Mouse (Mus musculus): Measurements from ENCODE around the gene Gm28845. TPM values are rescaled to one million over a fixed set of nuclear protein-coding genes. Genes with fewer than 3 reads are reported as not detected.

Gm28845 gene
- total and polyA plus RNA-seq, 2 experiments from 2014 or later: 0.64 to 2.6 TPM

DNA sequence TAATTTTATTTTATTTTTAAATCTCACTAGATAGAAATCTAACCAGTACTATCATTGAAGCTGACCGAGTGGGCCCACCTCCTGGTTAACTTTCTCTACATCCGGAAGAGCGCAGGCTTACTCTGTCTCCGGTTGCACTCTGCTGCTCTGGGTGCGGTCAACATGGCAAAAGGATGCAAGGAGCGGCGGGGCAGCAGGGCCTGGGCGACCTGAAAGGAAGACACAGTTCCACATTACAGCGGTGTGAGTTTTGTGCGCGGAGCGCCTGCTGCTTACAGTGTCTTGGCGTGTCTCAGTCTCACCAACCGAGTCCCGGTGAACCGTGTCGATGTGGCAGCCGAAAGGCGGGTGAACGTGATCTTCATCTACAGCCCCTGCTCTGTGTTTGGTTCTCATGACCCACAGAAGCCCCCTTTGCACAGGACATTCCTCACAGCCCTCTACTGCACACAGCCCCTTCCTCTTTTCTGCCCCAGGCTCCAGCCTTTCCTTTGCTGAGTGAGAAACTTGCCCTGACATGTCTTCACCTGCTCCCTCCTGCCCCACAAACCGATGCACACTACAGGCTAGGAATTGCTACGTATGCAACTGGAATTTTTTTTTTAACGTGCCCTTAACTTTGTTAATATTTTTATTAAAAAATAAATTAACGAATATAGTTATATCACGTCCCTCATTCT, 9.5 kb downstream of the Gm28845 start:
- H3K4me2 ChIP-seq (ENCODE audit: low read depth, low read length): no peak overlapping the region
- H3K4me3 ChIP-seq (ENCODE audit: low read length): no peak overlapping the region
- no peak overlapping the region for H3K9ac ChIP-seq (replicated peaks; ENCODE audit: low read length)
- DNase-seq (ENCODE audit: low spot score) (no peak), ATAC-seq (no peak)
- H3K27ac ChIP-seq: no peak overlapping the region
- H3K4me1 ChIP-seq (ENCODE audit: insufficient read depth, low read length): no peaks in the 10 kb centered on the region
- no peaks in the 10 kb centered on the region for H3K27me3 ChIP-seq (ENCODE audit: insufficient read depth, low read length)
- no peaks in the 10 kb centered on the region for H3K9me3 ChIP-seq (ENCODE audit: low read length)
- TF ChIP-seq CTCF (IDR thresholded peaks at IDR 0.05; ENCODE audit: low read depth): no peak
- no peaks in the 10 kb centered on the region for H3K36me3 ChIP-seq (ENCODE audit: insufficient read depth, low read length)
- WGBS: 78% methylated on average over 25 of the region's 25 CpGs

DNA sequence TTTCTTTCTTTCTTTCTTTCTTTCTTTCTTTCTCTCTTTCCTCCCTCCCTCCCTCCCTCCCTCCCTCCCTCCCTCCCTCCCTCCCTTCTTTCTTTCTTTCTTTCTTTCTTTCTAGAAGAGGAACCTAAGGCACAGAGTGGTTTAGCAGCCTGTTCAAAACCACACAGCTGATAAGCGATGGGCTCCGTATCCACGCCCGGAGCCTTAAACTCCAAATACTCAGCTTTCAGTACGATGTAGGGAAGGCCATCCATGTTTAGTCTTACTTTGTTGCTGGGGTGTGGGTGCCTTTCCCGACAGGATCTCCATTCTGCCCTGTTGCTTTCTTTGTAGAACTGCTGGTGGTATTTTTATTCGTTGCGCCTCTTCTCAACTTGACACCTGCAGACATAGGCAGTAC, 10.2 kb downstream of the Gm28845 start:
- H3K9ac ChIP-seq (replicated peaks; ENCODE audit: low read length): no peak overlapping the region
- no peaks in the 10 kb centered on the region for H3K27me3 ChIP-seq (ENCODE audit: insufficient read depth, low read length)
- no peak for DNase-seq (ENCODE audit: low spot score)
- H3K4me1 ChIP-seq (ENCODE audit: insufficient read depth, low read length): no peaks in the 10 kb centered on the region
- H3K36me3 ChIP-seq (ENCODE audit: insufficient read depth, low read length): no peaks in the 10 kb centered on the region
- 89% methylated on average over 8 of the region's 8 CpGs for WGBS
- H3K27ac ChIP-seq: no peak overlapping the region
- H3K4me2 ChIP-seq (ENCODE audit: low read depth, low read length): no peak overlapping the region
- no peak for ATAC-seq
- no peaks in the 10 kb centered on the region for H3K9me3 ChIP-seq (ENCODE audit: low read length)
- H3K4me3 ChIP-seq (ENCODE audit: low read length): no peak overlapping the region
- TF ChIP-seq CTCF (IDR thresholded peaks at IDR 0.05; ENCODE audit: low read depth): no peak

DNA sequence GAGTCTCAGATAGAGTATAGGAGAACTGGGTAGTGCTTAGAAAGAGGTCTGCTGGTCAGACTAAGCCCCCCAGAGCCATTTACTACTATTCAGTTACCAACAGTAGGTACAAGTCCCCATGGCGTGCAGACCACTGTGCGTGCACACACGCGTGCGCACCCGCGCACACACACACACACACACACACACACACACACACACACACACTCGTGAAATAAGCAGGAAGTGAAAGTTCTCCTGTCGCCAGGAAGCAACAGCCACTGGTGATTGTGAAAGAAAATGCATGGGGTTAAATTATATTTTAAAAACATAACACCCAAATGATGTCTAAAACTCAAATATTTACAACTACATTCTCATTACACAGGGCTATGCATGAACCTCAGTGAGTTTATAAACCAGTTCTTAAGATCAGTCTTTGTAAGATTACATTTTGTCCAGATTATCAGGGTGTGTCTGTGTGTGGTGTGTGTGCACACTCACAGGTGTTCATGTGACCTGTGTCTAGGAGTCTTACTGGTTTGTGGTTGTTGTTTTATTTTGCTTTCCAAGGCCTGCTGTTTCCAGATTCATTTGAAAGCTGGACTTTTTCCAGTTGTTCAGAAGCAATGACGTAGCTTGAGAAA, 11.6 kb downstream of the Gm28845 start:
- no peaks in the 10 kb centered on the region for H3K36me3 ChIP-seq (ENCODE audit: insufficient read depth, low read length)
- 90% methylated on average over 10 of the region's 10 CpGs for WGBS
- no peaks in the 10 kb centered on the region for H3K9me3 ChIP-seq (ENCODE audit: low read length)
- H3K27me3 ChIP-seq (ENCODE audit: insufficient read depth, low read length): no peaks in the 10 kb centered on the region
- H3K9ac ChIP-seq (replicated peaks; ENCODE audit: low read length): no peak overlapping the region
- H3K4me2 ChIP-seq (ENCODE audit: low read depth, low read length): no peak overlapping the region
- H3K4me1 ChIP-seq (ENCODE audit: insufficient read depth, low read length): no peaks in the 10 kb centered on the region
- ATAC-seq (no peak), DNase-seq (ENCODE audit: low spot score) (no peak)
- TF ChIP-seq CTCF (IDR thresholded peaks at IDR 0.05; ENCODE audit: low read depth): no peak
- no peak overlapping the region for H3K27ac ChIP-seq
- H3K4me3 ChIP-seq (ENCODE audit: low read length): no peak overlapping the region

DNA sequence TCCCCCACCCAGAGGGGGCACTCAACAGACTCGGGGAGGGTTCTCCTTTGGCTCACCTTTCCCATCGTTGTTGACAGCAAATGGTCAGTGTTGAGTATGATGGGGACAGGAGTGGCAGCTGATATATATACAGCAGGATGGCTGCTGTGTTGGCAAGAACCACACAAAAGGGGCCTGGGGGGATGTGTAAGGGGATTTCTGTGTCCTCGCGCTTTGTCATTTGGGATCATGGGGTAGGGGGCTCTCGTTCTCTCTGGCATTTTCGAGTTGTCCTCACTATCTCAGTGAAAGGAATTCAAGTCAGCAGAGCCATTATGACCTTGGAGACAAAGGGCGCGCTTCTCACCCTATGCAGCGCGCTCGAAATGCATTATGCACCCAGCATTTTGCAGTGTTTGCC, 16.1 kb downstream of the Gm28845 start, which contains the start of gene Cryga:
Gene Cryga, minus strand, starts transcription at position 101 of the 400 bp plus-strand sequence.
- H3K36me3 ChIP-seq (ENCODE audit: insufficient read depth, low read length): no peaks in the 10 kb centered on the region
- H3K4me2 ChIP-seq (ENCODE audit: low read depth, low read length): no peak within 1 kb of the TSS
- ATAC-seq (no peak), DNase-seq (ENCODE audit: low spot score) (no peak)
- WGBS: 81% methylated on average over 11 of the region's 11 CpGs
- H3K9ac ChIP-seq (replicated peaks; ENCODE audit: low read length): no peak within 1 kb of the TSS
- no peak within 1 kb of the TSS for H3K4me3 ChIP-seq (ENCODE audit: low read length)
- H3K9me3 ChIP-seq (ENCODE audit: low read length): no peaks in the 10 kb centered on the region
- no peaks in the 10 kb centered on the region for H3K27me3 ChIP-seq (ENCODE audit: insufficient read depth, low read length)
- no peak for TF ChIP-seq CTCF (IDR thresholded peaks at IDR 0.05; ENCODE audit: low read depth)
- H3K27ac ChIP-seq: no peak within 1 kb of the TSS
- H3K4me1 ChIP-seq (ENCODE audit: insufficient read depth, low read length): no peaks in the 10 kb centered on the region

DNA sequence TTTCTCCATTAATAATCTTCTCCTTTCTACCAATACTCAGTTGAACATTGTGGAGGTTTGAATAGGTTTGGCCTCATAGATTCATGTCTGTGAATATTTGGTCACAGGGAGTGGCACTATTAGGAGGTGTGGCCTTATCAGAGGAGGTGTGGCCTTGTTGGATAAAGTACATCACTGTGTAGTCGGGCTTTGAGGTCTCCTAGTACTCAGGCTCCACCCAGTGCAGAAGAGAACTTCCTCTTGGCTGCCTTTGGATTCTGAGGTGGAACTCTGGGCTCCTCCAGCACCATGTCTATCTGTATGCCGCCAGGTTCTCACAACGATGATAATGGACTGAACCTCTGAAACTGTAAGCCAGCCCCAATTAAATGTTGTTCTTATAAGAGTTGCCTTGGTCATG, 22.4 kb downstream of the Gm28845 start:
- no peaks in the 10 kb centered on the region for H3K9me3 ChIP-seq (ENCODE audit: low read length)
- H3K4me3 ChIP-seq (ENCODE audit: low read length): no peak overlapping the region
- no peak overlapping the region for H3K4me2 ChIP-seq (ENCODE audit: low read depth, low read length)
- H3K36me3 ChIP-seq (ENCODE audit: insufficient read depth, low read length): no peaks in the 10 kb centered on the region
- no peak overlapping the region for H3K9ac ChIP-seq (replicated peaks; ENCODE audit: low read length)
- no peaks in the 10 kb centered on the region for H3K4me1 ChIP-seq (ENCODE audit: insufficient read depth, low read length)
- TF ChIP-seq CTCF (IDR thresholded peaks at IDR 0.05; ENCODE audit: low read depth): no peak
- no peak overlapping the region for H3K27ac ChIP-seq
- H3K27me3 ChIP-seq (ENCODE audit: insufficient read depth, low read length): no peaks in the 10 kb centered on the region
- no peak for ATAC-seq
- DNase-seq (ENCODE audit: low spot score): no peak
- WGBS: 83% methylated on average over 3 of the region's 3 CpGs

DNA sequence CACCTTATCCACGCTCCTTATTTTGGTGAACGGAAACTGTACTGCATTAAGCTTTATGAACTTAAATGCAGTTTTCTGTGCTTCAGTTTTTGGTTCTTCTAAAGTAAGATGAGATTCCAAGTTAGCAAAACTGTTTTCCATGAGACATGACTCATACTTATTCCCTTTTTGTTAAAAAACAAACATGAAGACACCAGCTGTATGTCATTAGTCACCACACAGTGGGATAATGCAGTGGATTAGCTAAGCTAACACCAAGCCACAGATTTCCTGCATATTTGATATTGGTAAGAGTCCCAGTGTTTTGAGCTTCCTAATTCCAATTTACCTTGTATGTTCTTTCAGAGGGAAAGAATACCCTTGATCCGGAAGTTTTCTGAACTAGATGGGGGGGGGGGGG, 27.8 kb downstream of the Gm28845 start:
- H3K27me3 ChIP-seq (ENCODE audit: insufficient read depth, low read length): no peaks in the 10 kb centered on the region
- H3K27ac ChIP-seq: no peak overlapping the region
- DNase-seq (ENCODE audit: low spot score) (no peak), ATAC-seq (no peak)
- H3K4me3 ChIP-seq (ENCODE audit: low read length): no peak overlapping the region
- no peaks in the 10 kb centered on the region for H3K36me3 ChIP-seq (ENCODE audit: insufficient read depth, low read length)
- no peak for TF ChIP-seq CTCF (IDR thresholded peaks at IDR 0.05; ENCODE audit: low read depth)
- H3K4me2 ChIP-seq (ENCODE audit: low read depth, low read length): no peak overlapping the region
- H3K4me1 ChIP-seq (ENCODE audit: insufficient read depth, low read length): no peaks in the 10 kb centered on the region
- H3K9ac ChIP-seq (replicated peaks; ENCODE audit: low read length): no peak overlapping the region
- WGBS: 90% methylated on average over 3 of the region's 3 CpGs
- H3K9me3 ChIP-seq (ENCODE audit: low read length): no peaks in the 10 kb centered on the region

DNA sequence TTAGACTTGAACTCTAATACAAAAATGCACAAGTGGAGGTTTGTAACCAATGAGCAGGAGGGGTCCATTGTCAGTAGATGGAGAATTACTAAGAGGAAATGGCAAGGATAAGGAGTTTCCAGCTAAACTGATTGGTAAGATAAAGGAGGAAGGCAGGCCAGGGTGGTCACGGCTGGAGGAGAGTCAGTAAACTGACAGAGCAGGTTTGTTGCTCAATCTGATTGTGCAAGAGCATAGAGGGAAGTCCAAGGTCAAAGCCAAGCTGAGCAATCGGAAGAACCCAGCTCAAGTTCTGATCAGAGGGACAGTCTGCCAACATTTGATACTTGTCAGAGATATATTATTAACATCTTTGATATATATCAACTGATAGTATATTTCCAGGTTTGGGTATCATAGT, 29.0 kb downstream of the Gm28845 start:
- Histone ChIP-seq H3K36me3 (ENCODE audit: insufficient read depth, low read length) (no peaks in the 10 kb centered on the region), H3K27ac (no peak overlapping the region), H3K9ac (replicated peaks; ENCODE audit: low read length) (no peak overlapping the region), H3K4me3 (ENCODE audit: low read length) (no peak overlapping the region), H3K27me3 (ENCODE audit: insufficient read depth, low read length) (no peaks in the 10 kb centered on the region), H3K4me2 (ENCODE audit: low read depth, low read length) (no peak overlapping the region), H3K4me1 (ENCODE audit: insufficient read depth, low read length) (no peaks in the 10 kb centered on the region), H3K9me3 (ENCODE audit: low read length) (no peaks in the 10 kb centered on the region)
- 86% methylated on average over 2 of the region's 2 CpGs for WGBS
- ATAC-seq (no peak), DNase-seq (ENCODE audit: low spot score) (no peak)
- no peak for TF ChIP-seq CTCF (IDR thresholded peaks at IDR 0.05; ENCODE audit: low read depth)

Data from hindbrain, postnatal 0 days (tissue).